Mouse (Mus musculus) lung, postnatal 0 days (tissue): ENCODE measurements at regions not wholly inside any gene's neighbourhood (a gene's known extent, or its start where the extent isn't known, plus 50 kb on each side); places are given as distances from the start of the nearest gene placed in this dataset.

ENCODE experiments used
- CTCF ChIP-seq: IDR thresholded peaks from 2 replicates; pipeline ENCODE4 v1.5.1; 2016; ENCODE audit warnings: antibody characterized with exemption, mild to moderate bottlenecking
- EP300 ChIP-seq: IDR thresholded peaks from 2 replicates; pipeline ENCODE4 v1.6.1; 2016; ENCODE audit warnings: antibody characterized with exemption, mild to moderate bottlenecking, control low read depth

DNA sequence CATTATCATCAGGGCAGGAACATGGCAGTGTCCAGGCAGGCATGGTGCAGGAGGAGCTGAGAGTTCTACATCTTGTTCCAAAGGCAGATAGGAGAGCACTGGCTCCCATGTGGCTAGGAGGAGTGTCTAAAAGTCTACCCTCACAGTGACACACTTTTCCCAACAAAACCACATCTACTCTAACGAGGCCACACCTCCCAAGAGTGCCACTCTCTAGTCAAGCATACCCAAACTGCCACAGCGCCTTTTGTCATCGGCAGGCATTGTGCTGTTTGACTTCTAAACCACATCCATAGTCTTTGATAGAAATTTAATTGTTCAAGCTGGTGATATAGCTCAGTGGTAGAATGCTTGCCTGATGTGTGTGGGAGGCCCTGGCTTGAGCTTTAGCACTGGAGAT lies 56.6 kb upstream of the Mvb12b start:
- TF ChIP-seq CTCF: no peak
- no peak for TF ChIP-seq EP300
